Comparison of ENCODE assay signal across 18 mouse cellular contexts in the genomic region with DNA sequence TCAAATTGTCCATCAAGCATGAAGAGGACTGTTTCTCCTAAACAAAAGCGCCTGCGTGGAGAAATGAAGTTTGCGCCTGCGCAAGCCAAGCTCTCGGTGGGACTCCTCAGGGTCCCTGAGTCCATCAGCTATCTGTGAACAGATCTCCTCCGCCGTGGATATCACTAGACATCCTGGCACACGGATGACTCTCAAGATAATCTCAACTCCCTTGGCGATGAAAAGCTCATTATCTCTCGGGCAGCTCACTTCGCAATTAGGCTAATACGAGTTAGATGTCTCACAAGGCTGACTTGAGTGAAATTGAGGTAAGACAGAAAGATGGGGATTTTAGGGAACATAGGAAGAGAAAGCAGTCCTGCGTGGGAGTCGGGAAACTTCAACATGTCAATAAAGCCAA.
DNase-seq lines count a peak whose midpoint lies in the region; ATAC-seq lines count a peak whose summit lies in the region.
"Had no signal": no experiment of that assay in that cellular context is flagged by ENCODE, and none has a peak within 500 bp of the region (broad histone marks: within the 10 kb centered on the region; RNA-seq: fewer than 3 reads in every experiment).

No protein-coding gene starts in this region.

- DNase-seq in midbrain, embryonic 11.5 days (ENCODE audit: low spot score, missing footprints), result peak; percentile 44
- no peak for DNase-seq in midbrain, embryonic 10.5 days (ENCODE audit: low spot score)
- peak; percentile 57 for DNase-seq in retina, postnatal 1 day
- no peak for DNase-seq in retina, embryonic 14.5 days (ENCODE audit: low spot score)
- peak; percentile 56 for DNase-seq in retina, postnatal 7 days (ENCODE audit: low read depth, low spot score)
- DNase-seq: adrenal gland, adult 2 months; adrenal gland, postnatal 10 days; adrenal gland, postnatal 25 days; cerebellum, adult 11-12 months; cerebellum, adult 2 months; cerebellum, adult 9-10 months; cerebellum, postnatal 10 days; cerebellum, postnatal 25 days had no signal

- H3K4me3 ChIP-seq in midbrain, embryonic 11.5 days (ENCODE audit: low read depth, low read length), result no peak overlapping the region
- no peak overlapping the region for H3K4me3 ChIP-seq in midbrain, embryonic 10.5 days
- no peak overlapping the region for H3K4me3 ChIP-seq in liver, embryonic 12.5 days
- H3K4me3 ChIP-seq: embryonic facial prominence, embryonic 10.5 days; embryonic facial prominence, embryonic 12.5 days; forebrain, embryonic 13.5 days; forebrain, embryonic 15.5 days had no signal

- no peak overlapping the region for H3K27ac ChIP-seq in midbrain, embryonic 11.5 days (ENCODE audit: low read depth, low read length)
- H3K27ac ChIP-seq in midbrain, embryonic 10.5 days (replicated peaks), result no peak overlapping the region
- H3K27ac ChIP-seq in liver, embryonic 12.5 days, result no peak overlapping the region
- H3K27ac ChIP-seq: embryonic facial prominence, embryonic 10.5 days; embryonic facial prominence, embryonic 12.5 days; forebrain, embryonic 13.5 days; forebrain, embryonic 15.5 days had no signal

- no peak overlapping the region for H3K9ac ChIP-seq in midbrain, embryonic 11.5 days (ENCODE audit: low read length)
- no peak overlapping the region for H3K9ac ChIP-seq in liver, embryonic 12.5 days
- H3K9ac ChIP-seq: embryonic facial prominence, embryonic 12.5 days; forebrain, embryonic 13.5 days; forebrain, embryonic 15.5 days had no signal

- no peak for ATAC-seq in midbrain, embryonic 11.5 days (ENCODE audit: low FRiP score)
- ATAC-seq in liver, embryonic 12.5 days, result no peak
- ATAC-seq: forebrain, embryonic 13.5 days; forebrain, embryonic 15.5 days had no signal

- H3K36me3 ChIP-seq in midbrain, embryonic 11.5 days (ENCODE audit: control insufficient read depth, insufficient read depth, low read length), result no peaks in the 10 kb centered on the region
- no peaks in the 10 kb centered on the region for H3K36me3 ChIP-seq in midbrain, embryonic 10.5 days
- H3K36me3 ChIP-seq in liver, embryonic 12.5 days, result no peaks in the 10 kb centered on the region
- H3K36me3 ChIP-seq: embryonic facial prominence, embryonic 10.5 days; embryonic facial prominence, embryonic 12.5 days; forebrain, embryonic 15.5 days had no signal

- H3K27me3 ChIP-seq in midbrain, embryonic 11.5 days (ENCODE audit: control insufficient read depth, insufficient read depth, low read length), result no peaks in the 10 kb centered on the region
- no peaks in the 10 kb centered on the region for H3K27me3 ChIP-seq in midbrain, embryonic 10.5 days (ENCODE audit: low read depth, poor library complexity, severe bottlenecking)
- no peaks in the 10 kb centered on the region for H3K27me3 ChIP-seq in liver, embryonic 12.5 days (replicated peaks)
- H3K27me3 ChIP-seq: embryonic facial prominence, embryonic 12.5 days; forebrain, embryonic 13.5 days; forebrain, embryonic 15.5 days had no signal

- WGBS in midbrain, embryonic 11.5 days, result 86% methylated on average over 14 of the region's 14 CpGs
- 86% methylated on average over 14 of the region's 14 CpGs for WGBS in midbrain, embryonic 10.5 days
- WGBS in liver, embryonic 12.5 days (ENCODE audit: insufficient replicate concordance), result 77% methylated on average over 14 of the region's 14 CpGs

- peaks cover 3% of the 10 kb centered on the region; the same call in 1 of the 2 replicates for H3K4me1 ChIP-seq in midbrain, embryonic 11.5 days (ENCODE audit: control insufficient read depth, insufficient read depth, low read length)
- H3K4me1 ChIP-seq in midbrain, embryonic 10.5 days, result peaks cover 11% of the 10 kb centered on the region
- peaks cover 7% of the 10 kb centered on the region for H3K4me1 ChIP-seq in liver, embryonic 12.5 days
- H3K4me1 ChIP-seq: forebrain, embryonic 13.5 days had no signal

- H3K9me3 ChIP-seq in midbrain, embryonic 11.5 days (ENCODE audit: control insufficient read depth, low read length), result no peaks in the 10 kb centered on the region
- H3K9me3 ChIP-seq in midbrain, embryonic 10.5 days (replicated peaks), result no peaks in the 10 kb centered on the region; the same call in 1 of the 2 replicates
- H3K9me3 ChIP-seq in liver, embryonic 12.5 days (replicated peaks), result no peaks in the 10 kb centered on the region
- H3K9me3 ChIP-seq: embryonic facial prominence, embryonic 10.5 days; forebrain, embryonic 13.5 days; forebrain, embryonic 15.5 days had no signal

- H3K4me2 ChIP-seq in midbrain, embryonic 11.5 days, result no peak overlapping the region
- no peak overlapping the region for H3K4me2 ChIP-seq in liver, embryonic 12.5 days
- H3K4me2 ChIP-seq: embryonic facial prominence, embryonic 12.5 days; forebrain, embryonic 13.5 days; forebrain, embryonic 15.5 days had no signal

Comparison
In these comparisons a context has a peak if more than half of its experiments do, and no peak if none do; other contexts are left out.
1. DNase-seq: peak in midbrain, embryonic 11.5 days (single experiment), retina, postnatal 1 day (single experiment) and retina, postnatal 7 days (single experiment); none in midbrain, embryonic 10.5 days (single experiment) and retina, embryonic 14.5 days (single experiment).